Mouse (Mus musculus) Patski (cell line): ENCODE data around the gene Clec2d. TPM values are rescaled to one million over a fixed set of nuclear protein-coding genes. Genes with fewer than 3 reads are reported as not detected.
"Not testable (repeated sequence)": the region's sequence is repeated elsewhere in the genome, so short reads cannot be mapped to it uniquely, and the experiment has no call there.

Source experiments
- ATAC-seq: fragments of 100-300 bp; one replicate; pipeline ENCODE4 v1.8.0; 2021
- CTCF ChIA-PET: fragments of 350-600 bp; sonication (Branson Sonifier 250); formaldehyde crosslinking; loops from one replicate; lab custom pipeline; 2022; ENCODE audit warnings: inconsistent platforms; lab: Charles Lee
- POLR2A ChIA-PET: fragments of 350-600 bp; sonication (Branson Sonifier 250); formaldehyde crosslinking; loops from one replicate; lab custom pipeline; 2022; ENCODE audit warnings: antibody characterized with exemption, inconsistent platforms; lab: Charles Lee
- DNase-seq: peaks from one replicate; pipeline ENCODE4 v3.0.0-alpha.2; 2011; ENCODE audit warnings: low read depth, low spot score
- H3K27me3 ChIP-seq: fragments of 371-371 bp; one replicate; pipeline ENCODE4 v1.5.1; 2021
- CTCF ChIP-seq: fragments of 100-300 bp; IDR thresholded peaks from one replicate; pipeline ENCODE4 v1.5.1; 2021
- in situ Hi-C: fragments of 300-500 bp; cut with MboI; formaldehyde crosslinking; loops from 3 replicates; pipeline ENCODE4 v1.11.1; 2018; ENCODE audit warnings: low pct_unique_long_range_greater_than_20kb, mixed read lengths
- polyA plus RNA-seq: library from polyadenylated mRNA; unstranded; gene quantifications from one replicate; pipeline ENCODE4 v1.2.3, GENCODE M21; 2021

The Clec2d gene
- polyA plus RNA-seq, 1 experiment from 2014 or later = 26.9 TPM

- POLR2A ChIA-PET = interaction anchor here (1.5 kb wide), 1 partner anchor 52 kb away, joined by 5 read pairs; no protein-coding TSS in a partner anchor
- CTCF ChIA-PET = interaction anchor here (0.9 to 3.1 kb wide), 2 partner anchors 25 to 51 kb away, joined by 3 to 11 read pairs; no protein-coding TSS in a partner anchor
Measured at GRCm38 (mm10) chr6:129186022-129186421, 5.6 kb downstream of the Clec2d start.

GRCm38 (mm10) chr6:129186457-129187199 is 6.2 kb downstream of the Clec2d start:
- ChIA-PET POLR2A (interaction anchor here (1.5 kb wide), 1 partner anchor 51 kb away, joined by 5 read pairs; no protein-coding TSS in a partner anchor), CTCF (interaction anchor here (0.9 to 3.1 kb wide), 2 partner anchors 24 to 50 kb away, joined by 3 to 11 read pairs; no protein-coding TSS in a partner anchor)
- ATAC-seq = no peak
- no peak for TF ChIP-seq CTCF
- no peak for DNase-seq
- in situ Hi-C loops = no loop called here
- H3K27me3 ChIP-seq = no peaks in the 10 kb centered on the region

More at GRCm38 (mm10) chr6:129186022-129186421, 5.6 kb downstream of the Clec2d start:
- in situ Hi-C loops = no loop called here
- DNase-seq = no peak
- no peak for TF ChIP-seq CTCF
- no peaks in the 10 kb centered on the region for H3K27me3 ChIP-seq
- no peak for ATAC-seq

DNA sequence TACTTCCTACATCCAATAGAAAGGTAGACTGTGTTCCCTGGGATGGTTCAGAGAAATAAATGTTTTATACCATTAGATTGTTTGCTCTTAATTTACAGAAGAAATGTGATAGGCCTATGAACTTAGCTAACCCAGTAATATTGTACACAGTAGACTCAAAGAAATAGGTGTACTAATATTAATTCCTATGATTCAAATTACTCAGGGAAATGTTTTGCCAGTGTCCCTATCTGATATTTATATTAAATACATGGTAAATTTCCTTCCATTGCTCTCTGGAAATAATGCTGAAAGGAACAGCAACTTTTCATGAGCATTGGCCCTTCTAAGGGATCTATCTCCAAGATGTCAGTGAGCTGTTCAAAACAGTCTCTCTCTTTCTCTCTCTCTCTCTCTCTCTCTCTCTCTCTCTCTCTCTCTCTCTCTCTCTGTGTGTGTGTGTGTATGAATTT is 6.8 kb downstream of the Clec2d start:
- POLR2A ChIA-PET = interaction anchor here (1.5 kb wide), 1 partner anchor 50 kb away, joined by 5 read pairs; no protein-coding TSS in a partner anchor
- CTCF ChIA-PET = interaction anchor here (0.9 to 3.1 kb wide), 2 partner anchors 23 to 50 kb away, joined by 3 to 11 read pairs; no protein-coding TSS in a partner anchor
- ATAC-seq (no peak), DNase-seq (no peak)
- TF ChIP-seq CTCF = no peak
- H3K27me3 ChIP-seq = no peaks in the 10 kb centered on the region
- in situ Hi-C loops = no loop called here

GRCm38 (mm10) chr6:129187816-129188215 is 7.4 kb downstream of the Clec2d start:
- H3K27me3 ChIP-seq, ATAC-seq, DNase-seq, in situ Hi-C loops, POLR2A ChIA-PET: not testable (repeated sequence)
- CTCF ChIA-PET = interaction anchor here (3.1 kb wide), 1 partner anchor 49 kb away, joined by 11 read pairs; no protein-coding TSS in a partner anchor

- DNase-seq = no peak
- CTCF ChIA-PET = no interaction called here
- in situ Hi-C loops = no loop called here
- H3K27me3 ChIP-seq = no peaks in the 10 kb centered on the region
- ATAC-seq = no peak
- no peak for TF ChIP-seq CTCF
- POLR2A ChIA-PET = no interaction called here
Measured at GRCm38 (mm10) chr6:129193431-129193830, 13.0 kb downstream of the Clec2d start.

GRCm38 (mm10) chr6:129200066-129200465 is 19.7 kb downstream of the Clec2d start:
- ATAC-seq, DNase-seq, POLR2A ChIA-PET, H3K27me3 ChIP-seq, in situ Hi-C loops, CTCF ChIA-PET: not testable (repeated sequence)

DNA sequence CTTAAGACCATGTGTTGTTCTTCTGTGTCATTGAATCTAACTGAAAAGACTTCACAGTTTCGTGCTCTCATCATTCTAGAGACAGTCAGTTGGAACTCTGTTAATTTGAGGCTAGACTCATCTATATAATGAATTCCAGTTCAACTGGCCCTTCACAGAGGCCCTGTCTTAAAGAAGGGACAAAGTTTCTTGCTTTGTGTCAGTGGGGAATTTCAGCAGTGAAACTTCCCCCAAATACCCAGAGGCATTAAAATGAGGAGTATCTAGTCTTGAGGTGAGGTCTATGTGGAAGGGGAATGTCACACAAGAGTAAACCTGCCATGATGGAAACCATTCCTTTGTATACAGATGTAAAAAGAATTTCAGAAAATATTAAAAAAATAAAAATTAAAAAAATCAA is 21.9 kb downstream of the Clec2d start:
- no peak for TF ChIP-seq CTCF
- ChIA-PET POLR2A (no interaction called here), CTCF (interaction anchor here (1.3 kb wide), 1 partner anchor 35 kb away, joined by 4 read pairs; no protein-coding TSS in a partner anchor)
- DNase-seq (no peak), ATAC-seq (no peak)
- H3K27me3 ChIP-seq = no peaks in the 10 kb centered on the region
- in situ Hi-C loops = no loop called here

DNA sequence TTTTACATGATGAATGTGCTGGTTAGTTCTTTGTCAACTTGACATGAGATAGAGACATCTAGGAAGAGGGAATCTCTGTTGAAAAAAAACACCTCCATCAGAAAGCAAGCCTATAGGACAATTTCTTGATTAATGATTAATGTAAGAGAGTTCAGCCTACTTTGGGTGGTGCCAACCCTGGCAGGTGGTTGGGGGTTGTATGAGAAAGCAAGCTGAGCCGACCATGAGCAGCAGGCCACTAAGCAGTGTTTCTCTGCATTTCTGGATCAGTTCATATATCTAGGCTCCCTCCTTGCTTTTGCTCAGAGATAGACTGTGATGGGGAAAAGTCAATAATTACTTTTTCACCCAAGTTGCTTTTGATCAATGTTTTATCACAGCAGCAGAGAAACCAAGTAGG is 23.9 kb downstream of the Clec2d start:
- ATAC-seq (no peak), DNase-seq (no peak)
- H3K27me3 ChIP-seq = no peaks in the 10 kb centered on the region
- no peak for TF ChIP-seq CTCF
- ChIA-PET CTCF (no interaction called here), POLR2A (no interaction called here)
- in situ Hi-C loops = no loop called here

DNA sequence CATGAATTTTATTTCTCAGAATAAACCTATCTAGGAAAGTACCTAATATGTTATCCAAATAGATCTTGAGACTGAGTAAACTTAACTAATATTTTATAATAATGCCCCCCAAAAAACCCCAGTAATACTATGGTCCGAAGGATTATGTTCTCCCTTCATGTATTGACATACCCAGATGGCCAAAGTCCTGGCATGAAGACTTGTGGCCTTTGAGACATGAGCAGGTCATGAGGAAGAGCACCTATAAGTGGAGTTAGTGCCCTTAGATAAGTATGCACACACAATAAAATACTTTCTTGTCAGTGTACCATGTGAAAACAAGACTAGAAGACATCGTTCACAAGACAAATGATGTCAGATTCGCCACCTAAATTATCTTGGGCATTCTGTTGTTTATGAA is 24.4 kb downstream of the Clec2d start:
- ChIA-PET POLR2A (no interaction called here), CTCF (no interaction called here)
- DNase-seq (no peak), ATAC-seq (no peak)
- in situ Hi-C loops = no loop called here
- no peaks in the 10 kb centered on the region for H3K27me3 ChIP-seq
- no peak for TF ChIP-seq CTCF

GRCm38 (mm10) chr6:129208891-129209519 is 28.6 kb downstream of the Clec2d start:
- no peak for DNase-seq
- in situ Hi-C loops = no loop called here
- ChIA-PET POLR2A (interaction anchor here (0.7 kb wide), 1 partner anchor 29 kb away, joined by 5 read pairs; no protein-coding TSS in a partner anchor), CTCF (interaction anchor here (1.0 to 1.2 kb wide), 2 partner anchors 13 to 19 kb away, joined by 3 to 4 read pairs; no protein-coding TSS in a partner anchor)
- H3K27me3 ChIP-seq = no peaks in the 10 kb centered on the region
- TF ChIP-seq CTCF = no peak
- ATAC-seq = no peak
